Mouse (Mus musculus): ENCODE results near the gene Zfp599. TPM values are rescaled to one million over a fixed set of nuclear protein-coding genes. Genes with fewer than 3 reads are reported as not detected.

Gene Zfp599
- polyA plus RNA-seq, 1 experiment from 2014 or later: 13.2 TPM

- WGBS: 88% methylated on average over 2 of the region's 2 CpGs
- no peak overlapping the region for H3K27ac ChIP-seq
- H3K4me3 ChIP-seq: no peak overlapping the region
- H3K4me1 ChIP-seq: no peaks in the 10 kb centered on the region
- H3K9ac ChIP-seq: no peak overlapping the region
- no peak for ATAC-seq (replicated peaks)
- no peaks in the 10 kb centered on the region for H3K9me3 ChIP-seq
- no peaks in the 10 kb centered on the region for H3K36me3 ChIP-seq (replicated peaks)
- no peak overlapping the region for H3K4me2 ChIP-seq
- no peaks in the 10 kb centered on the region for H3K27me3 ChIP-seq (replicated peaks)
Measured at GRCm38 (mm10) chr9:22214549-22214948, 45.1 kb downstream of the Zfp599 start.

- Histone ChIP-seq H3K27ac (no peak overlapping the region), H3K4me3 (no peak overlapping the region), H3K36me3 (replicated peaks) (no peaks in the 10 kb centered on the region), H3K4me1 (no peaks in the 10 kb centered on the region), H3K9me3 (no peaks in the 10 kb centered on the region), H3K9ac (no peak overlapping the region), H3K4me2 (no peak overlapping the region), H3K27me3 (replicated peaks) (no peaks in the 10 kb centered on the region)
- 72% methylated on average over 2 of the region's 2 CpGs for WGBS
- ATAC-seq (replicated peaks): no peak
Measured at GRCm38 (mm10) chr9:22213785-22214194, 45.9 kb downstream of the Zfp599 start.

Other genes with a start within 250 kb of the Zfp599 start
- gene Elavl3, start 207.9 kb downstream of the Zfp599 start, polyA plus RNA-seq (2015; fragmentation: Nextera tagmentation; extraction: Ambion mirVana): 110 and 113 TPM in 2 replicates
- not detected in 2 replicates for gene Gm49318, start 188.6 kb downstream of the Zfp599 start, polyA plus RNA-seq (2015; fragmentation: Nextera tagmentation; extraction: Ambion mirVana)
- gene Zfp653, start 188.5 kb downstream of the Zfp599 start, polyA plus RNA-seq (2015; fragmentation: Nextera tagmentation; extraction: Ambion mirVana): 21.7 and 22.5 TPM in 2 replicates
- 58.8 and 59.4 TPM in 2 replicates for gene Ecsit, start 174.5 kb downstream of the Zfp599 start, polyA plus RNA-seq (2015; fragmentation: Nextera tagmentation; extraction: Ambion mirVana)
- gene Cnn1, start 160.7 kb downstream of the Zfp599 start, polyA plus RNA-seq (2015; fragmentation: Nextera tagmentation; extraction: Ambion mirVana): 1.9 and 2.4 TPM in 2 replicates
- 181 and 198 TPM in 2 replicates for gene Elof1, start 142.7 kb downstream of the Zfp599 start, polyA plus RNA-seq (2015; fragmentation: Nextera tagmentation; extraction: Ambion mirVana)
- gene Acp5, start 124.2 kb downstream of the Zfp599 start, polyA plus RNA-seq (2015; fragmentation: Nextera tagmentation; extraction: Ambion mirVana): 0.66 and 0.96 TPM in 2 replicates
- gene Pigyl, start 103.0 kb downstream of the Zfp599 start, polyA plus RNA-seq (2015; fragmentation: Nextera tagmentation; extraction: Ambion mirVana): 84.2 and 85.7 TPM in 2 replicates
- gene Zfp872, start 71.8 kb downstream of the Zfp599 start, polyA plus RNA-seq (2015; fragmentation: Nextera tagmentation; extraction: Ambion mirVana): 0.41 and 0.48 TPM in 2 replicates
- gene Zfp809, start 34.2 kb downstream of the Zfp599 start, polyA plus RNA-seq (2015; fragmentation: Nextera tagmentation; extraction: Ambion mirVana): 10.3 and 11.4 TPM in 2 replicates
- 32.4 and 39.2 TPM in 2 replicates for gene Zfp810, start 47.8 kb upstream of the Zfp599 start, polyA plus RNA-seq (2015; fragmentation: Nextera tagmentation; extraction: Ambion mirVana)
- 4.5 and 4.7 TPM in 2 replicates for gene Anln, start 129.3 kb upstream of the Zfp599 start, polyA plus RNA-seq (2015; fragmentation: Nextera tagmentation; extraction: Ambion mirVana)
- gene 9530077C05Rik, start 151.6 kb upstream of the Zfp599 start, polyA plus RNA-seq (2015; fragmentation: Nextera tagmentation; extraction: Ambion mirVana): 15.9 and 16.6 TPM in 2 replicates
- gene Gm17545, start 194.4 kb upstream of the Zfp599 start, polyA plus RNA-seq (2015; fragmentation: Nextera tagmentation; extraction: Ambion mirVana): not detected in 2 replicates
- 70.9 TPM in 2 replicates for gene Rp9, start 209.8 kb upstream of the Zfp599 start, polyA plus RNA-seq (2015; fragmentation: Nextera tagmentation; extraction: Ambion mirVana)
- gene Bbs9, start 215.8 kb upstream of the Zfp599 start, polyA plus RNA-seq (2015; fragmentation: Nextera tagmentation; extraction: Ambion mirVana): 24.9 and 25.0 TPM in 2 replicates

All from midbrain, embryonic 15.5 days (tissue).